Mouse (Mus musculus) ovary, postnatal 36 days (tissue): ENCODE results near the gene Slc29a1.

ENCODE experiments used
- DNase-seq: peaks from one replicate; pipeline ENCODE4 v3.0.0; 2022; ENCODE audit warnings: low spot score, mixed read lengths

The Slc29a1 gene

DNA sequence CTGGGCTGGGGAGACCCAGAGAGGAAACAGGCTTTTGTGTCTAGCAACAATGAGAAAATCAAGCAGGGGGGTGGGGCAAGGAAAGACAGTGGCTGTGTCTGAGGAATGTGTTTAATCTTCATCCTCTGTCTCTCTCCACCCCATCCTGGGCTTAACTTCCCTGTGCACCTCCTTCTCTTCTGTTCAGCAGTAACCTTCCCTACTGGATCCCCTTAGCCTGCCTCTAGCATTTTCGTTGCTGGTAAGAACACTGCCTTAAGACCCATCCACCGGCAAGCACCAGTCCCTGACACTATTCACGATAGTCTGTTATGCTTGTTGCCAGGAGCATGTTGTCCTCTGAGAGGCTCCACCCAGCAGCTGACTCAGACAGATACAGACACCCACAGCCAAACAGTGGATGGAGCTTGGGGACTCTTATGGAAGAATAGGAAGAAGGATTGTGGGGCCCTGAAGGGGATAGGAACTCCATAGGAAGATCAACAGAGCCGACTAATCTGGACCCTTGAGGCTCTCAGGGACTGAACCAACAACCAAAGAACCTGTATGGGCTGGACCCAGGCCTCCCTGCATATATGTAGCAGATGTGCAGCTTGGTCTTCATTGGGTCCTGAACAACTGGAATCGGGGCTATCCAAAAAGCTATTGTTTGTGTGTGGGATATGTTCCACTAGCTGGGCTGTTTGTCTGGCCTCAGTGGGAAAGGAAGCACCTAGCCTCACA is 10.9 kb upstream of the Slc29a1 start:
- no peak for DNase-seq

DNA sequence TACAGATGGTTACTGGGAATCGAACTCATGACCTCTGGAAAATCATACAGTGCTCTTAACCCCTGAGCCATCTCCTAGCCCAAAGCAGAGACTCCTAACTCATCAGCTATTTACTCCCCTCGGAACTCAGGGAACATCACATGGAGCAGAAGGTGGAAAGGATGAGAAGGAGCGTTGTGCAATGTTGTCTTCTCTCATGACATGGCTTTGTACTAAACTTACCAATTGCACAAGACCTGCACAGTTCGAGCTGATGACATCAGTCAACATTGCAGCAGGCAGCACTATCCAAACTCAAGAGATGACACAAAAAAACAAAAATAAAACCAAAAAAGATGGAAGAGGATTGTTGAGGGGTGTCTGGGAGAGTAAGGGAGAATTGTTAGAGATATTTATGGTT is 9.0 kb upstream of the Slc29a1 start:
- DNase-seq = no peak

DNA sequence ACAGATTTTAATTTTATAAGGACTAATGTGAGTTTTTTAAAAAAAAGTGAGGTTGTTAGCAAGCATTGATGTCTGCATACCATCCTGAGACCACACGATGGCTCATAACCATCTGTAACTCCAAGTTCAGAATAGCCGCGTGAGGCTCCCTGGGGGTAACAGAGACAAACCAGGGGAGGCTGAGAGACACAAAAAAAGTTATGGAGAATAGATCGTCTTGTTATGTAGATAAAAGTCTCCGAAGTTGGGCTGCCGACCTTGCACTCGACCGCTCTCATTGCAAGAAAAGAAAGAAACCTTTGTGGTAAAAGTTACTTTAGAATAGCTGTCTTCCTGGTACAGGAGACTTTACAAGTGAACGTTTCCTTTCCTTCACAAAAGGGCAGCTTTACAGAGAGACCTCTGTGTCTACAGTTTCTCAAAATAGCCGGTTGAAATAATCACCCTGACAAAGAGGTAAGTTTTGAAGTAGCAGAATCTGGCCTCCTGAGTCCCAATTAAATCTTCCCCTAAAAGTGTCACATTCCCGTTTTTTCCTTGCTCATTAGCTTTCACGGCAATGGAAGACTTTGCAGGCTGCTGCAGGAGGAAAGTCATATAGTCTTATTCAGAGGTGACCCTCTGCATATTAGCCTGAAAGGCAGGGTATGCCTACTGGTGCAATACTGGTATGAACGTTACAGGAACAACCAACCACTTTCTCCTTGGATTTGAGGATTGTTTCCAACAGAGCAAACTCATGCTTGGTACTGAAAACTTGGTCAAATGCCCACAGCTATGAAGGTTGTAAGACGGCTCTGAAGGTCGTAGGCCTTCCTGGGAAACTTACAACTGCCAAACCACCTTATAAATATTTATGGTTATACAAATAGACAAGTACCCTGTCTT is 7.8 kb upstream of the Slc29a1 start:
- DNase-seq = no peak

DNA sequence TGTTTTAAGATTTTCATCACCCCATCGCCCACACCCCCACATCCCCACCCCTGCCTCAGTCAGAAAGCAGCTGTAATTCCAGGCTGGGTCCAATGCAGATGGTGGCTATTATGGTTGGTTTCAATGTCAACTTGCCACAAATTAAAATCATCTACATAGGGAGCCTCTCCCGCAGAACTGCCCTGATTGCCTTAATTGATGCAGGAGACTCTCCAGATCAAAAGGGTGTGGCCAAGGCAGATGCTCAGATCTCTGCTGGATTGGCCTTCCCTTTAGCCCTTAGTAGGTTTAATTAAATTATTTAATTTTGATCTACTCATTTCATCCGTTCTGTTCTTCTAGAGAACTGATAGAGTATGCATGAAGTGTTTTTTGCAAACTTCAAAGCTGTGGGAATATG is 3.6 kb upstream of the Slc29a1 start:
- no peak for DNase-seq

DNA sequence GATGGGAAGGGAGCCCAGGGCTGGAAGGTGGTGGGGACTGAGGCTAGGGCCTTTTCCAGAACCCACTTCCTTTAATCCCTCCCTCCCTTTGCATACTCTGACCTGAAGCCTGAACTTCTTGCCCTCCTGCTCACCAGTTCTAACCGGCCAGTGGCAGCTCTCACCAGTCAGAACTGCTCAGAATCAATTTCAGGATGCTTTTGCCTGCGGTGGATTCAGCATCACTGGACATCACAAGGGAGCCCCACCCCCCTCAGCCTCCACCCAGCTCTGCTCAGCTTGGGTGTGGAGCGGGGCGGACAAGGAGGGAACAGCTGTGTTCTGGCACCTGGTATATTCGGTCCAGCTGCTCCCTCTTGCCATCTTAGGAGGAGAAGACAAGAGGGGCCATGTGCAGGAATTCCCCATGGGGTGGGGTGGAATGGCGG is 2.5 kb upstream of the Slc29a1 start, which contains the start of gene Mymx:
Gene Mymx, minus strand, starts transcription at position 226 of the 428 bp plus-strand sequence.
- no peak for DNase-seq

DNA sequence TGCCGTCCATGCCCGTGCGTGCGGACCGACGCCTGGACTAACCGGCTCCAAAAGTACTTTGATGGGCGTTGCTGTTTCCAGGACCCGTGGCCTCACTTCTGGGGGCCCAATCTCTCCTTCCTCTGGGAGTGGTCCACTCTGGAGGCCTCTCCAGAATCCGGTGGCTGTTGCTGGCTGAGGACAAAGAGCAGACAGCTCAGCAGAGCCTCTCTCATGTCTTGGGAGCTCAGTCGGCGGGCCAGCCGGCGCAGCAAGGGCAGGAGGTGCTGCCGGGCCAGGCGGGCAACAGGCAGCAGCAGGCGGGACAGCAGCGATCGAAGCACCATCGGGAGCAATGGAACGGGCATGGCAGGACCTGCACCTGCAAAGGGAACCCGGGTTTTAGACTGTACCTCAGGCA is 1.9 kb upstream of the Slc29a1 start:
- no peak for DNase-seq

DNA sequence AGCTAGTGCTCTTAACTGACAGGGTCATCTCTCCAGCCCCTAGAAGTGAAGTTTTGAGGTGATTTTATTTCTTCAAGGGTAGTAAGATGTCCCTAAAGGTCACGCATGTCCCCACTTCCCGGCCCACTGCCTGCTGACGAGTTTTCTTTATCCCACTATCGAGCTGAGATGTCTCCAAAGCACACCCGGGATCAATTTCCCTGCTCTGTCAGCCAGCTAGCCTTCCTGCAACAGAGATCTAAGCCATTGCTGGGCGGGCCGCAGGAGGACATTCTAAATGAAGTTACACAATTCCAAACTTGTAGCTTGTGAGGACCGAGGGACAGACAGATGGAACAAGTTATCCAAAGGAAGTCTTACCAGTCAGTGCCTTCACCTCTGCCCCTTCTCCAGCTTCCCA is 861 bp upstream of the Slc29a1 start:
- no peak for DNase-seq

DNA sequence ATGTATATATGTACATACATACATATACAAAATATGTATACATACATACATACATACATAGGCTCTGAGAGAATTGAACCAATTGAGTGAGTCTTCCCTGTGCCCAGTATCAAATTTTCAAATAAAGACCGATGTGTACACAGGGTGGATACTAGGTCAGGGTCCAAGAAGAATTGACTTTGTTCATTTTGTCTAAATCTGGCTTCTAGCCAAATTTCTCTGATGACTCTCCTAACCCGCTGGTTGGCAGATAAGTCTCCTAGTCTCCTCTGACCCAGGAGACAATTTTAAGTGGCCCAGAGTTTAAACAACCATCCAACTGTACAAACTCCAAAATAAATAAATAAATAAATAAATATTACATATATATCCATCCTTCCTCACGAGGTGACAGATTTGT is 515 bp downstream of the Slc29a1 start:
- DNase-seq = no peak

DNA sequence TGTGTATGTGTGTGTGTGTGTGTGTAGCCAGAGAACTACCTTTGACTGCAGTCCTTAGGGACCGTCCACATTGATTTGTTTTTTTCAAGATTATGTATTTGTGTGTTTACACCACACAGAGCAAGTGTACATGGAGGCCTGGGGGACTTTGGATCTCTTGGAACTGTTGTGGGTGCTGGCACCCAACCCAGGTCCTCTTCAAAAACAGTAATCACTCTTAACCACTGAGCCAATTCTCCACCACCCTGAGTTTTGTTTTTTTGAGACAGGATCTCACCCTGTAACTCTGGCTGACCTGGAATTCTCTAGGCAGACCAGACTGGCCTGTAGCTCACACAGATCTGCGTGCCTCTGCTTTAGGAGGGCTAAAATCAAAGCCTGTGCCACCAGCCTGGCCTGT is 1.0 kb downstream of the Slc29a1 start:
- DNase-seq = no peak

DNA sequence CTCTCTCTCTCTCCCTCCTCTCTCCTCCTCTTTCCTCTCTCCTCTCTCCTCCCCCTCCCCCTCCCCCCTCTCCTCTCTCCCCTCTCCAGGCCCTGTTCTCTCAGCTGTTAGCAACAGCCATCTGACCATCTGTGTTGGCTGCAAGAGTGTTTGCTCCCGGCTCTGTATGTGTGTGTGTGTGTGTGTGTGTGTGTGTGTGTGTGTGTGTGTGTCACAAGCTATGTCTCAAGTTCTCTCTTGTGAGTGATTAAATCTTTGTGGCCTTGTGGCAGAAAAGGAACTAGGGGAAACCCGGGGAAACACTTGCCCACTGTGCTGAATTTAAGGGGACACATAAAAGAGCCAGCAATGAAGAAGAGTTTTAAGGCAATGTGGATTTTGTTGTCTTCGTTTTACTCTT is 1.6 kb downstream of the Slc29a1 start:
- DNase-seq = no peak

DNA sequence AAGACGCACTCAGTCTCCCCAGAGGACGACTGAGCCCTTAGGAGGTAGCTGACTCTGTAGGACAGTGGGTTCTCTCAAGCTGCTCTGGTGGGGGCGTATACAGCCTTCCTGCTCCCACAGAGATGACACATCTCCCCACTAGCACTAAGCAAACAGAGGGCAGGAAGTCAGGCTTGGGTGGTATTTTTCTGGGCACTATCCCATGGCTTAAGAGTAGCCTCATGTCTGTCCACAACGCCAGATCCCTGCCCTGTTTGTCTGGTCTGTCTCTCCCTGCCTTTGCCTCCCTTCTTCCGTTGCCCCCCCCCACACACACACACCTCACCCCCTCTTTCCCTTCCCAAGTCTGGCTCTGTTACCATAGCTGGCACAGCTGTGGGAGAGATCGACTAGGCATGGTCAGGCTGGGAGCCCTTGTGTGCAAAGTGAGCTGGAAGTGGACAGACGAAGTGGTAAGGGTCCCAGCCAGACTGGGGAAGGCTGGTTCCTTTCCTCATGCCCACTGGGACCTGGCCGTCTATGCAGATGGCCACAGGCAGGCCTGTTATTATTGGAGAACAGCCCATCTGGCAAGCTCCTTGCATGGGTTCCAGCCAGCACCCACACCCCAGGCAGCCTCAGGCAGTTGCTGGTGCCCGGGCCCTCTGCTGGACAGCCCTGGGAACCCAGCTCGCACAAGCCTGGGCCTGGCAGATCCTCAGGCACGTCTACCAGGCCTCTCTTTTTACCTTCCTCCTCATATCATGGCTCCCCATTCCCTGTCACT is 2.6 kb downstream of the Slc29a1 start:
- DNase-seq = peak; percentile 81

DNA sequence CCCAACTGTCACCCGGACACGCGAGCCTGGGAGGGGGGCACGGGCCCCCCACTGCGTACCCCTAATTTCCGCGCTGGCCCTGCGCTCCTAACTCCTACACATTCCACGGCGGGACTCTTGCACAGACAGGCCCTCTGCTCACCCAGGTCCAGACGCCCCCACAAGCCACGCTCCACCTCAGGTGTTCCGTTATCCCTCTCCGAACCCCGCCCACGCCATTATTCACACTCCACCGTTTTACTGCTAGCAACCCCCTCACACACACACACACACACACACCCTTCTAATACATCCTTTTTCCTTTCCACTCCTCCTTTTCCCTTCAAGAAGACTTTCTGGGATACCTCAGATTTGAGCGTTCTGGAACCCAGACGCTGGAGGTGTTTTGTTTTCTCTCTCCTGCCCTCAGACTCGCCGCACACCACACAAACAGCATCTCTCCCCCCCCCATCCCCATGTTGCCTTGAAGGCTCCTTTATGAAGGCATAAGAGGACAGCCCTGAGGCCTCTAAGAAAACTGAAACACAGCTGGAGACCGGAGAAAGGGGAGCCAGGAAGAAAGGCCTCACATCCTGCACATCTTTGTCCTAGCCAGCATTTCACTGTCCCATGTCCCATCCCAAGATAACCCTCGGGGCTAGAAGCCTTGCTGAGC is 3.5 kb downstream of the Slc29a1 start:
- DNase-seq = no peak

DNA sequence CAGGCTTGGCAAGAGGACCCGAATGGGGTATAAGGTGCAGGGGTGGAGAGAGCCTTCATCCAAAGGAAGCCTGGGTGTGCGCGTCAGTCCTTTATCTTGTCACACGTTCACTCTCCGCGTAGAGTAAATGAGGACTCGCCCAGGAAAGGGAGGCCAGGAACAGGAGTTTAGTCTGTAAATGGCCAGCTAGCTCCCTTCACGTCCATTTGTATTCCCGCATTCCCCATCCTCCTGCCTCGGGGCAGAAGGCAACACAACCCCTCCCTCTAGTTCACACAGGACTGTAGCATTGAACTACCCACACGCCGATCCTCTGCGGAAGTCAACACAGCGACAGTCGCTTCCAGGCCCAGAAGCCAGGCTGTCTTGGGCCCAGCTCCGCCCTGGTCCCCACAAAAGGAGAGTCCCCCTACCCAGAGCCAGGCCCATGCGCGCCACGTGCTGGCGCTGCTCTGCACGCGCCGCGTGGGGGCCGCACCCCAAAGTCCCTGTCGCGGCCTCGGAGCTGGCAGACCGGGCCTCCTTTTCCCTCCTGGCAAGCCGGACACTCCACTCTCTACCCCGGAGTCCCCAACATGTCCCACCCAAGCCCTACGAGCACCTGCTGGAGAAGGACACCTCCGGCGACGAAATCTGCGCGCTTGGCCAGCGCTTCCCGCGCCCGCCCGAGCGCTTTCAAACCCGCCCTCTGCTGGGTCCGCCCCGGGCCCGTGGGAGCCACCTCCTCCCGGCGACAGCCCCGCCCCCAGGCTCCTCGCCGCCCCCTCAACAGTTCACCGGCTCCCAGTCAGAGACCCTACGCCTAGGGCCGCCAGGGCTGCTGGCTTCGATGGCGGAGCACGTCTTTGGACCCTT is 4.3 kb downstream of the Slc29a1 start:
- peak; percentile 85 for DNase-seq

DNA sequence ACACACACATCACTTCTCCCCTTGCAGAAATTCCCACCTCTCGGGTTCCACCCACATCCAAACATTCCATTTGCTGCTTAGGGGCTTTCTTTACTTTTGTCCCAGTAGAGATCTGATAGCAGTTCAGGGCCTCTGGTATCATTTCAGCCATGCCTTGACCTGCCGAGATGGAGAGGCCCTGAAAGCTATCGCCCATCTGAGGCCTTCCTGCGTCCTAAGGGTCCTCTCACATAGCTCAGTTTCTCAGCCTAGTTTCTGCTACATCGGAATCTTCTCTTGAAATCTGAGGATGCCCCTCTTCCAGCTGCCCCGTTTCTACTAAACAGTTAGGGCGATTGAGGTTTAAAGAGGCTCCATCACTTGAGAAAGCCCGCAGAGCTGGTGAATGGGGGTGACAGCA is 5.2 kb downstream of the Slc29a1 start:
- DNase-seq = no peak

DNA sequence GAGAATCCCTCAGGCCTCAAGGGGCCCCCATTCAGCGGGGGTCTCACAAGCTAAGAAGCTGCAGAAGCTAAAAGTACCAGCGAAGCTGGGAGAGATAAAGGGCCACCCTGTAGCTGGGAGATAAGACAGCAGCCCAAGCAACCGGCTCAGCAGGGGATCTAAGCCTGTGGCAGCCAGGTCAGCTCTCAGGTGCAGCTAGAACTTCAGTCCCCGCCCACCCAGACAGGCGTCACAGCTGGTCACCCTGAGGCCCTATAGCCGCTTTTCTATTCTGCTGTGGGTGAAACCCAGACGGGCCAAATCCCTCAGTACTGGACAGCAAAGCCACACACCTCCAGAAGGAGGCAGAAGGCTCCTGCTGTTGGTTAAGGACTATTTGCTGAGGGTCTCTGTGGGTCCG is 5.9 kb downstream of the Slc29a1 start:
- DNase-seq = no peak

DNA sequence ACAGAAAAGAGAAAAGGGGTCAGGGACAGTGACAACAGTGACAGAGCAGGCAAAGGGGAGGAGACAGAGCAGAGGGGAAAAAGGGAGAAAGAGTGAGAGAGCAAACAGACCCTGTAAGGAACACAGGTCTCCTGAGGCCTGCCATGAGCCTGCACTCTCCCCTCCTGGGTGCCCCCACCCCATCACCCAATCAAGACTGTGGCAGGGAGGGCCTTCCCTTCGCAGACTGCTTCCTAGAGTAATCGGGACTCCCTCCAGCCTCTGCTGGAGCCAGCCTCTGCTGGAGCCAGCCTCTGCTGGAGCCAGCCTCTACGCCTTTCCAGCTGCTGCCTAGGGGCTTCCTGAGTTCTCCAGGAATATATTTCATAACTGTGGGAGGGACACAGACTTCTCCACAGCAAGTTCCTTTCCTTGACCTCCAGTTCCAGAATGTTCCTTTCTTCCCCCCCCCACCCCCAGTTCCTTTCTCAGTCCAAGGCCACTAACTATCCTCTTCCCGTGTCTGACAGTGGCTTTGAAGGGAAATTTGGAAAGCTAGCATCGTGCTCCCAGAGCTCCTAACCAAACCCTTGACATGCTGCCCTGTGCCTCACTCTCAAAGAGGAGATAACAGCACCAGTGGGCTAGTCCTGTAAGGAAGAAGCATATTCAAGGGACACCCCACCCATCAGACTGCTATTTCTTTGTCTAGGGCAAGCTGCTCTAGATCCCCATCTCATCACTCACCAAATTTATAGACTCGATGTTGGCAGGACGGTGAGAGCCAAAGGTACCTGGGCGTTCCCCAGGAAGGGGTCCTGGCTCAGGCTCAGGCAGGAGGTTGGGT is 6.6 kb downstream of the Slc29a1 start:
- DNase-seq = no peak

DNA sequence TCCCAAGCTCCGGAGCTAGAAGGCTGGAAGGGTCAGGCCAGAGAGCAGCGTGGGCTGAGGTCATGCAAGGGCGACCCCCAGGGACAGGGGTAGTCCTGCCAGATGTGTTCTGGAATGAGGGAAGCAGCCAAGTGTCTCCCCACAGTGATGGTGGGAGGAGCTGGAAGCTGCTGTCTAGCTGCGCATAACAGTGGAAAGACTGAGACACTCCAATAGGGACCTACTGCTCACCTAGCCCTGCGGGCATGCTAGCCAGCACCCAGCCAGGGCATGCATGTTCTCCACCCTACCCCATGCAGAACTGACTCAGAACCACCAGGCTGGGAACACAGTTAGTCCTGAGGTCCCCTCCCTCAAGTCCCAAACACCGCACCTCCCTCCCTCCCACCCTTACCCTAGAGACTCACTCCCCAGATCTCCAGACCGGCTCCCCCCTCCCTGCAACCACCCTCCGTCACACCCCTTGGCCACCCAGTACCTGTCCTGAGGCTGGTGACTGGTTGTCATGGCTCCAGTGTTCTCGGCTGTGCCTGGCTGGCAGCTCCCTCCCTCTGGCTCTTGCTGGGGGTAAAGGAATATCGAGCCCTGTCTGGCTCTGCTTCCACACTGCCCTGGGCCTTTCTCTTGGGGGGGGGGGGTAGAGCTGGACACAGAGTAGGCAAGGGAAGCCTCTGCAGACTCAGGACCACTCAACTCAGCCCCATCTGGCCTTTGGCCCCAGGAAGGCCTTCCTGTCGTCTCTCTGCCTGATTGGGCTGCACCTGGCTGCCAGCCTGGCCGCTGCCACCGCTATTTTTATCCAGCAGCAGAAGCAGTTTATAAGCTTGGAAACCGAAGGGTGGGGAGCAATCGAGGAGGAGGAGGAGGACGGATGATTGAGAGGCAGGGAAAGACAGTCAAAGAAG is 7.5 kb downstream of the Slc29a1 start:
- no peak for DNase-seq

DNA sequence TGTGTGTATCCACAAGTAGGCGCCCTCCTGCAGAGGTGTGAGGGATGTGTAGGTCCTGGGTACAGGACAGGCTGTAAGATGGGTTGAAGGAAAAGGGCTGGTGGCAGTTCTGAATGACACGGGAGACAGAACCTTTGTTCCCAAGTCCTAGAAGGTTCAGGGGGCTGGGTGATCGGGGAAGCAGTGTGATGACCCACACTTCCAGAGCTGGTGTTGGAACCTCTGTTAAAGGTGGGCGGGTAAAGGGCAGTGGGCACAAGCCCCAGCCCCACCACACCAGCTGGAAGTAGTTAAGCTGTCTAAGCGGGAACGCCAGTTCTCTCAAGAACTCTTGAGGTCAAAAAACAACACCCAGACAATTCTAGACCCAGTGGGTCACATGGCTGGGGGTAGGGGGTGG is 9.0 kb downstream of the Slc29a1 start:
- DNase-seq = no peak

DNA sequence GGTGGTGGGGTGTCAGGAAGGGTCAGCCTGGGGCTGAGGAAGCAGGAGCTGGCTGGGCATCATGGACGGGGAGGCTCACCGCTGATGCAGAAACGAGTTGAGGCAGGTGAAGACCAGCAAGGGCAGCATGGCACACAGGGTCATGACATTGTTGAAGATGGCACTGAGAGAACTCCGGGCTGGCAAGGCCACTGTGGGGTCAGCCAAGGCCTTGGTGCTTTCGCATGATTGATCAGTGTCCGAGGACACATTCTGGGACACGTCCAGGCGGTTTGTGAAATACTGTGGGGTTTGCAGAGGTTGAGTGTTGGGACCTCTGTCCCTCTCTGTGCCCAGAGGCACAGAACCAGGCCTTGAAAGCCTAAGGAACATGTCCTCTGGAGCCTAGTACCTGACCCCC is 9.6 kb downstream of the Slc29a1 start:
- peak; percentile 35 for DNase-seq
